Comparison of ENCODE assay signal across 9 mouse cellular contexts in genomic region chr12:83072181-83072887, GRCm38 (mm10).
DNase-seq lines count a peak whose midpoint lies in the region; ATAC-seq and TF ChIP-seq lines count a peak whose summit lies in the region.
"Had no signal": no experiment of that assay in that cellular context is flagged by ENCODE, and none has a peak within 500 bp of the region (broad histone marks: within the 10 kb centered on the region; RNA-seq: fewer than 3 reads in every experiment).

No protein-coding gene starts in this region.

- no peaks in the 10 kb centered on the region for H3K36me3 ChIP-seq in forebrain, embryonic 12.5 days (replicated peaks)
- H3K36me3 ChIP-seq in stomach, postnatal 0 days (ENCODE audit: control insufficient read depth, insufficient read depth, low read length) = no peaks in the 10 kb centered on the region

- no peak for TF ChIP-seq EP300 in stomach, postnatal 0 days (optimal IDR thresholded peaks at IDR 0.05)

- peak; percentile 52 for TF ChIP-seq CTCF in left cerebral cortex, adult 2 months (IDR thresholded peaks at IDR 0.05)
- peak; percentile 77 for TF ChIP-seq CTCF in stomach, postnatal 0 days (IDR thresholded peaks at IDR 0.05; ENCODE audit: low read depth)

- intact Hi-C loops in left cerebral cortex, adult 2 months (cut with DNase I) = no loop called here

- H3K9ac ChIP-seq in forebrain, embryonic 12.5 days = no peak overlapping the region
- no peak overlapping the region for H3K9ac ChIP-seq in stomach, postnatal 0 days (ENCODE audit: low read length)

- H3K4me2 ChIP-seq in forebrain, embryonic 12.5 days = no peak overlapping the region
- H3K4me2 ChIP-seq in stomach, postnatal 0 days (replicated peaks; ENCODE audit: low read depth) = no peak overlapping the region

- no peak for DNase-seq in left cerebral cortex, adult 2 months (ENCODE audit: extremely low spot score in 1 of 2, low spot score in 2 of 2)
- DNase-seq in left cerebral cortex, adult 8-10 months (ENCODE audit: low spot score in 2 of 2) = no peak
- peak; percentile 75 for DNase-seq in c-Kit-positive CD71-positive TER-119-positive erythroid progenitor cells, embryonic 14.5 days (ENCODE audit: low spot score)
- DNase-seq in liver = peak; percentile 74
- no peak for DNase-seq in stomach, postnatal 0 days (ENCODE audit: low spot score)
- DNase-seq in left cerebral cortex, adult 18-20 months (ENCODE audit: low spot score in 2 of 2) = no peak
- DNase-seq in adrenal gland, postnatal 10 days = no peak

- no peak for ATAC-seq in forebrain, embryonic 12.5 days (ENCODE audit: low FRiP score)
- no peak for ATAC-seq in stomach, postnatal 0 days (ENCODE audit: low FRiP score, low TSS enrichment)

- no peaks in the 10 kb centered on the region for H3K27me3 ChIP-seq in forebrain, embryonic 12.5 days
- no peaks in the 10 kb centered on the region for H3K27me3 ChIP-seq in stomach, postnatal 0 days (ENCODE audit: control insufficient read depth, insufficient read depth, low read length)

- WGBS in forebrain, embryonic 12.5 days = 53% methylated on average over 3 of the region's 3 CpGs
- 29% methylated on average over 3 of the region's 3 CpGs for WGBS in stomach, postnatal 0 days

- H3K4me3 ChIP-seq in left cerebral cortex, adult 2 months = no peak overlapping the region
- H3K4me3 ChIP-seq in forebrain, embryonic 12.5 days (replicated peaks) = no peak overlapping the region
- H3K4me3 ChIP-seq in stomach, postnatal 0 days (ENCODE audit: low read depth, low read length) = no peak overlapping the region

- peaks cover 20% of the 10 kb centered on the region for H3K4me1 ChIP-seq in forebrain, embryonic 12.5 days
- H3K4me1 ChIP-seq in stomach, postnatal 0 days (replicated peaks; ENCODE audit: control insufficient read depth, insufficient read depth) = no peaks in the 10 kb centered on the region

- no peaks in the 10 kb centered on the region for H3K9me3 ChIP-seq in forebrain, embryonic 12.5 days
- no peaks in the 10 kb centered on the region for H3K9me3 ChIP-seq in stomach, postnatal 0 days (ENCODE audit: control insufficient read depth, low read length)

- H3K27ac ChIP-seq in left cerebral cortex, adult 2 months = no peak overlapping the region
- H3K27ac ChIP-seq in forebrain, embryonic 12.5 days = peak overlapping the region; percentile 63
- H3K27ac ChIP-seq in stomach, postnatal 0 days (replicated peaks) = no peak overlapping the region
- H3K27ac ChIP-seq: macrophage had no signal

Comparison
In these comparisons a context has a peak if more than half of its experiments do, and no peak if none do; other contexts are left out.
1. DNase-seq: peak in c-Kit-positive CD71-positive TER-119-positive erythroid progenitor cells, embryonic 14.5 days (single experiment) and liver (single experiment); none in left cerebral cortex, adult 2 months (0 of 2), left cerebral cortex, adult 8-10 months (0 of 2), stomach, postnatal 0 days (single experiment), left cerebral cortex, adult 18-20 months (0 of 2) and adrenal gland, postnatal 10 days (single experiment).